Mouse (Mus musculus): ENCODE measurements at regions not wholly inside any gene's neighbourhood (a gene's known extent, or its start where the extent isn't known, plus 50 kb on each side); places are given as distances from the start of the nearest gene placed in this dataset.

DNA sequence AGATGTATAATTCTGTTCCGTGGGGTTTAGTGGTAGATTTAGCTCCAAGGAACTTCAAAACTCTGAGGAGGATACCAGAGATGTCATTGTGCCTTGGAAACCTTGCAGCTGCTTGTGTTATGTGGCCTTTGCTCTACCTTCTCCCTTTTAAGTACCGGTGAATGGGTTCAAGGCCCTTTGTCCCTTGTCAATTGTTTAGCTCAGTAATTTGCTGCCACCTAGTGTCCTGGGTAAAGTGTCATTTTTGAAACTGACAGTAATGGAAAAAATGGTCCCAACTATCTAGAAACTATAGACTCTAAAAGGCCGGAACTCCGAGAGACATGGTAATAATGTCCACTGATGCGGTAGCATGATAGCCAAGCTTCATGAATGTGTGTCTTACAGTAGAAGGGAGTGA lies 90.8 kb upstream of the Phactr1 start:
- no peak for DNase-seq (ENCODE audit: low spot score in 2 of 2)

DNA sequence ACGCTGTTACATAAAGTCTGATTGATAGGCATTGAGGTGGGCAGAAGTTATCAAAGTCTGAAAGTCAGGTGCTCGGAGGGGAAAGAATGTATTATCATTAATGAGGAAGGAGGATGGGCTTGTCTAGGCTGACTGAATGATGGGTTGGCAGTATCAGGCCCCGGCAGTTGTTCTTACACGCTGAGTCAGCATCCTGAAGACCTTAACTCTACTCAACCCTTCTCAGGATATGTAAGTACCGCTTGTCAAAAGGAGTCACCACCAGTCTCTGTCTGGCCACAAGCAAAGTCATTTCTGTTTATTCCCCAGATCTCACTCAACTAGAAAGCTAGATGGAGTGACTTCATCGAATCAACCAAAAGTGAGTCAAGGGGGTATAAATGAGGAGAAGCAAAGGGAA lies 90.0 kb upstream of the Phactr1 start:
- no peak for DNase-seq (ENCODE audit: low spot score in 2 of 2)

DNA sequence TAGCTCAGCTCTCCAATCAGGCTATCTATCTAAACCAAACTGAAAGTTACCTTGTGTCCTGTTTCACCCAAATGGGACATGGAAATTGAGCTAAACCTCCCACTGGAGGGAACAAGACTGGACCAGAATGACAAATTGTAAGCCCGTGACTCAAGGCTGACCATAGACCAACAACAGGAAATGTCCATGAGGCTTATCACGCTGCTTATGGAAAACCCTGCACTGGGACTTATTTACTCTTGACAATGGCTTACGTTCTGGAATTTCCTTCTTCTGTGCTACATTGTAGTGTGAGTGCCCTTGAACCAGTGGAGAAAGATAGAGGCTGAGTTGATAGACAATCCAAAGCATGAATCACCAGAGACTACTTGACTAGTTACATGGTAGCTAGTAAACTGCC lies 87.5 kb upstream of the Phactr1 start:
- DNase-seq (ENCODE audit: low spot score in 2 of 2), result no peak

DNA sequence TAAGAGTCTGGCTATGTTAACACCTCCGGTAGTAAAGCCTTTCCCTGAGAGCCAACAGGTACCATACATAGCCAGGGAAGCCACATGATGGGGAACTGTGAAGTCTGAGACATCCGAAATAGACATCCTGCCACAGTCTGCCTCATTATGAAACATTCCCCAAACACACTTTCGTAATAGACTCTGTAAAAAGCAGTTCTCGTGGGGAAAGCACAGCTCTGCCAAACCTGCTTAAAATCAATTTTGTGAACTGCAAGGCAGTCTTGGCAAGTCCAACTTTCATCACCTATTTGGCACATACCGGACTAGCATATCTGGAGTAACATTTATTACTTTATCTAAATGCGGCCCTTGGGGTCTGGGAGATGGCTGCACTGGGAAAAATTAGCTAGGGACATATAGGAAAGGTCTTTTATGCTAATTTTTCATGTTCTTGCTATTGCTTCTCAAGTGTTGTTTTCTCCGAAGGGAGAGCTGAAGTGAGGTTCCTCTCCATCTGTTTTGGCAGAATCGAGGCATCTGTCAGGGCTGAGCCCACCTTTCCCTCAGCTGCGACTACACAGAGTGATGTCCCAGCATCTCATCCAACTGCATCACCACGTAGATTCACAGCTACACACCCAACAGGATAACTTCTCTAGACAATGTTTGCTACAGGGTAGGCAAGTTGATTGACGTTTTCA lies 86.8 kb upstream of the Phactr1 start:
- DNase-seq (ENCODE audit: low spot score in 2 of 2), result no peak

DNA sequence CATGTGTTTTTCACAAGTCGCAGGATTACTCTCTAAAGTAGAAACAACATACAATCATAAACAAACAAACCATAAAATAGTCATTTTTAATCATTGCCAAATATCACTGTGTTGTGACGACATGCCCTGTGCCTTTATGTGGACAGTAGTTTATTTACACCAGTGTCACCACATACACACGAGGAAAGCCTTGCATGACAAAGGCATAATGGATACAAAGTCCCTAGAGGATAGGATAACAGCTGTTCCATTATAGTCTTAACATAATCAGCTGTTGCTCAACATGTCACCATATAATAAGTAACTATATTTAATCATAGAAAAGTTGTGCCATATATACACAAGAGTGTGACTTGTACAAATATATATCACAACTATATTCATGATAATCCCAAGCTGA lies 85.2 kb upstream of the Phactr1 start:
- no peak for DNase-seq (ENCODE audit: low spot score in 2 of 2)

DNA sequence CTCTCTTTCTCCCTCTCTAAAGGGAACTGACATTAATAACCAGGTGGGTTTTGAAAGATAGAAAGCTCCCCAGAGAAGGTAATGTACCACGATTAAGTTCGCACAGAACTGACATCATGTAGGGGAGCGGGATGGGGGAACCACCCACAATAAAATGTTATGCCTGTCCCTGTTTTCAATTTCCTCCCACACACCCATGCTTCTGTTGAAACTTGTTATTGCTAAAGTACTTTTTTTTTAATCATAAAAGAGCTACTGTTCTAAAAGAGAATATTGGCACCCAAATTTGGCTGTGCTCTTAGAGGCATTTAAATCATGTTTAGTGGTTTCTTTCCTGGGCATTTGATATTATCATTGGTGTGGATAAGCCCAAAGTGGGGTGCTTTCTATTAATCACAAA lies 82.6 kb upstream of the Phactr1 start:
- DNase-seq (ENCODE audit: low spot score in 2 of 2), result no peak

DNA sequence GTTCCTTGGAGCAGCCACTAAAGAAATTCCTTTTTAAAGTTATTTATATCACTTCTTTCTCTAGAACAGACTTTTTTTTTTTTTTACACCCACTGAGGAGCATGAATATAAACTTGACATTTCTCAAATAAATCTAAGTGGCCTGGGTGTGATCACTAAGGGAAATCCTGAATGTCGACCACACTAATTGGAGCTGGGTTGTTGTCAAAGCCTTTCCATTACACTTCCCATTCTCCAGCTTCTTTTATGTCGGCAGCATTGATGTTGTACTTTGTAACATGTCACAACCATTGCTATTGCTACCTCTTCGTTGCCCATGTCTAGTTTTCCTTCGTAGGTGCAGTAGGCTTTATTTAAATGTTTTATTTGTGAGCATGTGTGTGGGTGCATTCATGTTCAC lies 77.1 kb upstream of the Phactr1 start:
- no peak for DNase-seq (ENCODE audit: low spot score in 2 of 2)

DNA sequence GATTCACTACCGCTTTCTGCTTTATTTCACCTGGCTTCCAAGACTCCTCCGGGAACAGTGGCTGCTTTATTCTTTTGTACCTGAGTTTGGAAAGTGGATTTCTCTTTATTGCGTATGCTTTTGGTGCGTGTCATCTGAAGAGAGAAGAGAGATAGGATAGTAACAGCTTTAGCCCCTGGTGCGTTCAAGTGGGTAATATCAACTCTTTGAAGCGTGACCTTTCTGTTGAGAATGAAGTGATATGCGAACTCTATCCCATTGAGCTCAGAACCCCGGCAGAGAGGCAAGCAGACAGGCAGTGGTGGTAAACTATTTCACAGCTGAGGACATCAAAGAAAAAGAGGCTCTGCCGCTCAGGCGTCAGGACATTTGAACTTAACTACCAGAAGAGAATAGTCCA lies 72.7 kb upstream of the Phactr1 start:
- no peak for DNase-seq (ENCODE audit: low spot score in 2 of 2)

DNA sequence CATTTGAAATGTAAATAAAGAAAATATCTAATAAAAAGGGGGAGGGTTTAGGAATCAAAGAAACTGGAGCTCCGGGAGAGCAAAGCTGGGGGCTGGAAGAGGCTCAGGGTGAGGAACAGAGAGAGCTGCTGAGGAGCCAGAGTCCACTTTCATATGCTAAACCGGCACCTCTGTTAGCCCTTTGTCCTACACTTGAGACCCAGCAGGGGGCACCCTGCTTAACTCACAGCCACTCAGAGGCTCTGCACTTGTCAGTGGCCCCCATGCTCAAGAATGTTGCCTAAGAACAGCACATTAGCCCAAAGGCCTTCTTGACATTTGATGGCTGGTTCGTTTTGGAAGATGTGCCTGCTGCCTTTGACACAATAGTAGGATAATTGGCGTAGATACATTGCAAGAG lies 71.5 kb upstream of the Phactr1 start:
- no peak for DNase-seq (ENCODE audit: low spot score in 2 of 2)

DNA sequence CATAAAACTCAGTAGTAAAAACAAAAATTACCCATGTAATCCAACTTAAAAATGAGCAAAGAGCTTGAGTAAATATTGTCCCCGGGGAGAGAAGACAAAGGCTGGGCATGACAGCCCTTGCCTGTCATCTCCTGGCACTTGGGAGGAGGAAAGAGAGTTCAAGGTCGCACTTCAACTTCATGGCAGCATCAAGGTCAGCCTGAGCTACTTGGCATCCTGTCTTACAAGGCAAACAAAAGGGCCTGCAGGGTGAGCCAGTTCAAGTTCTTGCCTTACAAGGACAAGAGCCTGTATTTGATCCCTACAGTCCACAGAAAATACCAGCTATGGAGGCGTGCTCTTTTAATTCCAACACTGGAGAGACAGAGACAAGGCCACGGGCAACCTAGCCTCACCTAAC lies 67.1 kb upstream of the Phactr1 start:
- DNase-seq (ENCODE audit: low spot score in 2 of 2), result no peak

DNA sequence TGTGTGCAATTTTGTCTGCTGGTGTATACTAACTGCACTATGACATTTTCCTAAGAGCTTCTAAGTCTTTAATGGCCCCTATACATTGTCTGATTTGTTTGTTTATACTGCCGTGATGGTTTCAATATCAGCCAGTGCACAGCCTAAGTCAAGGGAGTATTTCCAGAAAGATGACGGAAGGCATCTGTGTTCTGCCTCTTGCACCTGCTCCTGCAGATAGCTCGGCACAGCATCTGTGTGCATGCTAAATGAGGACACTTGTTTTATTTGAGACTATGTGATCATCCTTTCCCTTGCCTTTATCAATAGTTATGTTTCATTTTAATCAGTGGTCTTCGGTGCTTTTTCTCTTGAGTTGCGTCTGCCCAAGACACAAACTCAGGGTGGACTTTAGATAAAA lies 64.6 kb upstream of the Phactr1 start:
- DNase-seq (ENCODE audit: low spot score in 2 of 2), result no peak

DNA sequence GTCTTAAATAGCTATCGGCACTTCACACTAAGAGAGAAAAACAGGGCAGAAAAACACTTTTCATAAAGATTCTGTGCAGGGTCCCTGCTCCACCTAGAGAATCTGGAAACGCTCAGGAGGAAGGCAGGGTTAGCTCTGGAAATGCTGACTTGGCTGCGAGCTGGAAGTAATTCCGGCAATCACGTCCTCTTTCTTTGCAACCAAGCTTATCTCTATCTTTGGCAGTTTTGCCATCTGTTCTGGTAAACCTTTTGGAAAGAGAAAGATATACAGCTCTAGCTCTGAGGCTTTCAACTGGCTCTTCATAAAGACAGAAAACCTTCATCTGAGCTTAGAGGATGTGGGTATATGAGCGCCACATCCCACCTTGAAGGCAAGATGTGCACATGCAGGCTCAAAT lies 63.2 kb upstream of the Phactr1 start:
- DNase-seq (ENCODE audit: low spot score in 2 of 2), result no peak

DNA sequence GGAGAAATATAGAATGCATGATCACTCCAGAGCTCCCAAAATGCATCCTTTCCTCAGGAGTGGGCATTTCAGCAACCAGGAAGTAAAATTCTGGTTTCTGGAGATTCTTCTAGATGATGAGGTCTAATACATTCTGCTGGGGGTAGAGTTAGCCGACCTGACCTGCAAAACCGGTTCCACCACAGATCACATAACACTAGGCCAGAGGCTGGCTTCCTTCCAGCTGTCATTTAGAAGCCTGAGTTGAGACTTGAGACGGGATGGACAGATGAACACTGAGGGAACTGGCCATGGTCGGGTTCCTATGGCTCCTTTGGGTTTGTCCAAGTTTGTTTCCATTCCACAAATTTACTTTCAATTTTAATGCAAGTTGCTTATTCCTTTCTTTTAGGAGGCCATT lies 62.6 kb upstream of the Phactr1 start:
- no peak for DNase-seq (ENCODE audit: low spot score in 2 of 2)

DNA sequence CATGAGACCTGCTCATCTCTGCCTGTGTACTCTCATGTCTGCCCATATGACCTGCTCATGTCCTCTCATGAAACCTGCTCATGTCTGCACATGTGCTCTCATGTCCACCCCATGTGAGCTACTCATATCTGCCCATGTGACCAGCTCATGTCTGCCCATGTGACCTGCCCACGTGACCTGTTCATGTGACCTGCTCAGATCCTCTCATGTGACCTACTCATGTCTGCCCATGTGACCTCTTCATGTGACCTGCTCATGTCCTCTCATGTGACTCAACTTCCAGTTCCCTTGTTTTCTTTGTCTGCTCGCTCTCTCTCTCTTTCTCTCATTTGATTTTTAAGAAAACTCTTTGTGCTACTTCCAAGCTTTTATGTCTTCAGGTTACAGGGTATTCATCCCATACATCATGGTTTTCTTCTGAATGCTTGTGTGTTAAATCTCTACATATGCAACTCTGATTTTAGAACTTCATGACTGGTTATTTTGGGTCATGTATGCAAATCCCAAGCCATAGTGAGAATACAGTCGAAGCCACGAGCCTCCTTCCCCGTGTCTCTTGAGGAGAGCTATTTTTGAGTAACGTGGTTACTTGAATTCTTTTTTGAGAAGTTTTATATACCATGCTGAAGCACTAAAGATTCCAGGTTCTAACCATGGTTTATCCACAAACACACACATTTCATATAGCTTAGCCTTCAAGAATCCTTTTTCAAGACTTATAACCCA lies 60.7 kb upstream of the Phactr1 start:
- DNase-seq (ENCODE audit: low spot score in 2 of 2), result no peak

DNA sequence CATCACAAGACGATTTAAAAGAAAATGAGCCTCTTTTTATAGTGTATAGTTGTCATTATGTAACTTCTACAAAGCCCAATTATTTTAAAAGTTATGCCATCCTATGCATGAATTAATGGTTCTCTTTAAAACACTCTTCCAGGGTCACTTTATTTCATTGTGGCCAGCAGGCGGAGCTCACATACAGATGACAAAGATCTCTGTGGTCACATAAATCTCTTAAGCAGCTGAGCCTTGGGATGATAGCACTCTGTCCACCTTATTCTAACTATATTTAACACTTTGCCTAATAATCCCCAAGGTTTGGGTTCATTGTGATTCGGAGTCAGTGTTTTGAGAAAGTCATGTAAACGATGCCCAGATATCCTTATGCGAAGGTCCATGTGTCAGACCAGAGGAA lies 56.9 kb upstream of the Phactr1 start:
- peak in 1 of 2 experiments; percentile 43 for DNase-seq (ENCODE audit: low spot score in 2 of 2)
